Mouse (Mus musculus) frontal cortex, adult 2 months (tissue): ENCODE results near the gene Odf2l. TPM values are rescaled to one million over a fixed set of nuclear protein-coding genes. Genes with fewer than 3 reads are reported as not detected.

Experiments
- DNase-seq, 2 experiments: peaks; one replicate each; pipeline ENCODE4 v3.0.0; 2022; ENCODE audit warnings: low spot score in 1 of 2; ENCODE audit errors: extremely low spot score in 1 of 2
- polyA plus RNA-seq: library from polyadenylated mRNA; depleted of rRNA; stranded (reverse); fragments of >200 nt; gene quantifications from 2 replicates; pipeline ENCODE4 v1.2.3, GENCODE M21; 2012; rRNA removed

Odf2l gene
- 17.1 and 17.9 TPM in 2 replicates for polyA plus RNA-seq

GRCm38 (mm10) chr3:145118254-145119001 is at the start of gene Odf2l:
Gene Odf2l, plus strand, starts transcription at chr3:145118588.
- peak; percentile 94 to 97 for DNase-seq

- DNase-seq = no peak
These were observed 49.4 kb upstream of the Odf2l start for GRCm38 (mm10) chr3:145068964-145069363.

GRCm38 (mm10) chr3:145072339-145072738 is 46.0 kb upstream of the Odf2l start:
- DNase-seq = no peak

- no peak for DNase-seq
These were observed 40.0 kb upstream of the Odf2l start for GRCm38 (mm10) chr3:145078405-145078804.

GRCm38 (mm10) chr3:145080904-145081303 is 37.5 kb upstream of the Odf2l start:
- no peak for DNase-seq

GRCm38 (mm10) chr3:145083081-145083480 is 35.3 kb upstream of the Odf2l start:
- no peak for DNase-seq

- DNase-seq = no peak
These were observed 32.2 kb upstream of the Odf2l start for GRCm38 (mm10) chr3:145086180-145086579.

- DNase-seq = no peak
These were observed 30.4 kb upstream of the Odf2l start for GRCm38 (mm10) chr3:145087857-145088598.

GRCm38 (mm10) chr3:145099291-145099690 is 19.1 kb upstream of the Odf2l start, which contains the start of gene Clca2:
Gene Clca2, minus strand, starts transcription at chr3:145099443.
- DNase-seq = no peak

- DNase-seq = peak in 1 of 2 experiments; percentile 8
These were observed 16.4 kb upstream of the Odf2l start for GRCm38 (mm10) chr3:145101891-145102555.

- no peak for DNase-seq
These were observed 15.1 kb upstream of the Odf2l start for GRCm38 (mm10) chr3:145103321-145103720.

GRCm38 (mm10) chr3:145103770-145104169 is 14.6 kb upstream of the Odf2l start:
- peak in 1 of 2 experiments; percentile 4 for DNase-seq

- no peak for DNase-seq
These were observed 13.2 kb upstream of the Odf2l start for GRCm38 (mm10) chr3:145105076-145105772.

GRCm38 (mm10) chr3:145105773-145106504 is 12.4 kb upstream of the Odf2l start:
- DNase-seq = peak in 1 of 2 experiments; percentile 8

GRCm38 (mm10) chr3:145115169-145115568 is 3.2 kb upstream of the Odf2l start:
- no peak for DNase-seq

GRCm38 (mm10) chr3:145117637-145118036 is 751 bp upstream of the Odf2l start:
- no peak for DNase-seq

GRCm38 (mm10) chr3:145119002-145119358 is 592 bp downstream of the Odf2l start:
- no peak for DNase-seq

- DNase-seq = peak in 1 of 2 experiments; percentile 33
These were observed 1.0 kb downstream of the Odf2l start for GRCm38 (mm10) chr3:145119425-145119824.

GRCm38 (mm10) chr3:145126618-145127017 is 8.2 kb downstream of the Odf2l start:
- no peak for DNase-seq

- DNase-seq = no peak
These were observed 11.0 kb downstream of the Odf2l start for GRCm38 (mm10) chr3:145129356-145129755.
